Mouse (Mus musculus) kidney, adult 9 months (tissue): ENCODE measurements around the gene Nfxl1.
"Not testable (repeated sequence)": the region's sequence is repeated elsewhere in the genome, so short reads cannot be mapped to it uniquely, and the experiment has no call there.

Experiments
- DNase-seq: peaks from one replicate; pipeline ENCODE4 v3.0.0; 2022

Nfxl1 gene

DNA sequence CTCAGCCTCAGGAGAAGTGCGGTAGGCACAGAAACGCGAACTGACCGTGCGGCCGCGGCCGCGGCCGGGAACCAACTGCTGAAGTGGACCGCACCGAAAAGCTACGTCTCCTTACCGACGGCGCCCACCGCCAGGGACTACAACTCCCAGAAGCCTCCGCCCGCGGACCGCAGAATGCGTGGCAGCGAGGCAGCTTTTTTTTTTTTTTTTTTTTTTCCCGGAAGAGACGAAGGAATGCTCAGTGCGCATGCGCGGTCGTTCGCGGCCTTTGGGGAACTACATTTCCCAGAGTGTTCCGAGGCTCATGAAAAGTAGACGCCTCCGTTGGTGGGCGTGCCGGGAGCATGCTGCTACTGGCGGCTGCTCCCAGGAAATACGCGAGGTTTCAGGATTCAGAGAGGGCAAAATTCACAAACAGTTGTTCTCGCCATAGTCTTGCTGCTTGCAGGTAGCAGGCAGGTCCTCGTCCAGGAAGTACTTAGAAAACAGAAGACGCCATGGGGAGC is at the start of gene Nfxl1:
Nfxl1 (minus strand) TSS at position 141 of the 506 bp plus-strand sequence.
- peak; percentile 98 for DNase-seq

DNA sequence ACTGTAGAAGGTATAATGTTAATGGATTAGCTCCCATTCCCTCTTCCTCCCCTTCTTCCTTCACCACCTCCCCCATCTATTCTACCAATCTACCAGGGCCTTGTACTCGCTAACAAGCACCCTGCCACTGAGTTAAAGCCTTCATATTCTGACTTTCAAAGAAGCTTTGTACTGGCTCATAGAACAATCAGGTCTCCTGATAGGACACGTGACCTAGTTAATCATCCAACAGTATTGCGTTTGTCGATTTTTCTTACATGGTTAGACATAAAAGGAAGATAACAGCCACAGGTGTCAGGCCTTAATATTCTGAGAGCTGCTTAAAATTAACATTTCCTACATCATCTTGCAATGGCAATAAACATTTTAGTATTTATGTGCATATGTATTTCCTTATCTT is 43.7 kb upstream of the Nfxl1 start:
- no peak for DNase-seq

DNA sequence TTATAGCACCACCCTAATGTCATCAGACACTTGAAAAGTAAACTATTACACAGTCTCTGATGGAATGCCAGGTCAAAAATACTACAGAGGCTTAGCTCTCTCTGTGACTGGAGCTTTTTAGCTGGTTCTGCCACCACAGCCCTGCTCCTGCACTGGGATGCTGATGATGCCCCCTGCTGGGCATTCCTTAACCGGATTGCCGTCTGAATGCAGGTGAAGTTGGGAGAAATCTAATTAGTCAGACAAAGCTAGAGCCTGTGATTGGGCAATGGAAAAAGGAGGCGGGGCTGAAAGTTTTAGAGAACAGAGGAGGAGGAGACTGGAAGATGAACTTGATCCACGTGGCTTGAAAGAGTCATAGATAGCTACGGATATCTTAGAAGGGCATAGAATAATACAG is 41.5 kb upstream of the Nfxl1 start:
- peak; percentile 88 for DNase-seq

DNA sequence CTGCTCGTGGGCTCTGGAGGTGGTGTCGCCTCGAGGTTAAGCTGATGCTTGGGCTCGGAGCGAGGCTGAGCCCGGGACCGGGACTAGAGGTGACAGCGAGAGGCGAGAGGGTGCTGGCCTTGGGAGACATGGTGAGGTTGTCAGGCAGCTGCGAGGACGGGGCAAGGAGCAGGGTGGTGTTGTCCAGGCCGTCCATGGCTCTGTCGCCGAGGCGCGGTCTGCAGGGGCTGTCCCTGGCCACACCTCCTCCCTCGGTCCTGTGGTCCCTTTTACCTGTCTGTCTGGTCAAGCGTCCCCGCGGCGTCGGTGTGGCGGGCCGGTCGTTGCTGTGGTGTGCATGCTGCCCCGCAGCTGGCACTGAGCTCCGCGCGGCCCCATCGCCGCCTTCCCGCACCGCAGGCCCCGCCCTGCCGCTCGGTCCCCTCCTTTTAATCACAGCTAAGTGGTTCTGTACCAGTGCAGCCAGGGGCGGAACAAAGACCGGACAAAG is 27.8 kb upstream of the Nfxl1 start, which contains the start of gene Gm5868:
Gm5868 (minus strand) TSS at position 360 of the 490 bp plus-strand sequence.
- no peak for DNase-seq

DNA sequence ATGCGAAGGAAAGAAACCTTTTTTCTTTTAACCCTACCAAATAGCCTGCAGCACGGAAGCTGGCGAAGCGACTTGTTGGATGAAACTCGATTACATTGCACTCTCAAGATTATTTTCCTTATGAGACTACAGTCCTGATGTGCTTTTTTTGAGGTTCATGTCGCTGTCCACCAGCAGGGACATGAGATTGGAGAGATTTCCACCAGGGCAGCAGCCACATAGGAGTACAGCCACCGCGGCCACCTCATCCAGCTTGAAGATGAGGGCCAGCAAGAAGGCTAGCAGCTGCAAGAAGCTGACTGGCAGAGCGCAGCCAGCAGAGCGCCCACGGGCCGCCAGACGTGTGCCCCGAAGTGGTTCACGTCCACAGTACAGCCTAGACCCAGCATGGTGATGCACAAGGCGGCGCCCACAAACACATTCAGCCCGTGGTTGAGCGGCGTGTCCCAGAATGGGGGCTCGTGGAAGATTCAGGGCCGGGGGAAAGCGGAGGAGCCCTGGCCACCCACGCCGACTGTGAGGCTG is 27.2 kb upstream of the Nfxl1 start:
- DNase-seq: not testable (repeated sequence)

DNA sequence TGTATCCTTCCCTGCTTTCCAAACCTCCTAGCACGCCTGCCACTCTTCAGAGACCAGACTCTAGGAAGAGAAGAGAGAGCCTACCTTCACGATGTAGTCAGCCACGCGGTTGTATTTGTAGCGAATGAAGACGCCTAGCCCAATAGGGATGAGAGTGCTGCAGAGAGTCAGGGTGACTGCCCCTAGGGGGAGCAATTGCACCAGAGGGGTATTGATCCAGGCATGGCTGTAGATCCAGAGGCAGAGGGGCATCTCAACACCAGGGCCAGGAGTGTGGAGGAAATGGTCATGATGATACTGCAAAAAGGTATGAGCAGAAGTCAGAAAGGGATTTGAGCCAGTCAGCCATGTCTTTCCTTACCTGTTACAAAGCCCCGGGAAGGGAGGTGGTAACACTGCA is 26.6 kb upstream of the Nfxl1 start:
- not testable (repeated sequence) for DNase-seq

DNA sequence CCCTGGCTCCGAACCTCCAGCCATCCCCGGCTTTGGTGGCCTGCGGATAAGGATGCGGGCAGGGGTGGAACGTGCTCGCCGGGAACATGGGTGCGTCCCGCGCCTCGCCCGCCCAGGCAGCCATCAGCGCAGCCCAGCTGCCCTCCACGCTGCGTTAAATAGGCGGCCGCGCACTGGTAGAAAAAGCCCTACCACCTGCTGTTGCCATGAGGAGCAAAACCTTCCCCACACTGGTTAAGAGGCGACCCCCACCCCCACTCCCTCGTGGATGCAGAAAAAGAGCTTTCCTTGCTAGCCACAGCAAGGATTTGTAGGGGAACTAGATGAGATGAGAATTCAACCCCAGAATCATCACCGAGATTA is 21.5 kb upstream of the Nfxl1 start, which contains the start of gene Zar1:
Zar1 (minus strand) TSS at position 285 of the 363 bp plus-strand sequence.
- DNase-seq: not testable (repeated sequence)

DNA sequence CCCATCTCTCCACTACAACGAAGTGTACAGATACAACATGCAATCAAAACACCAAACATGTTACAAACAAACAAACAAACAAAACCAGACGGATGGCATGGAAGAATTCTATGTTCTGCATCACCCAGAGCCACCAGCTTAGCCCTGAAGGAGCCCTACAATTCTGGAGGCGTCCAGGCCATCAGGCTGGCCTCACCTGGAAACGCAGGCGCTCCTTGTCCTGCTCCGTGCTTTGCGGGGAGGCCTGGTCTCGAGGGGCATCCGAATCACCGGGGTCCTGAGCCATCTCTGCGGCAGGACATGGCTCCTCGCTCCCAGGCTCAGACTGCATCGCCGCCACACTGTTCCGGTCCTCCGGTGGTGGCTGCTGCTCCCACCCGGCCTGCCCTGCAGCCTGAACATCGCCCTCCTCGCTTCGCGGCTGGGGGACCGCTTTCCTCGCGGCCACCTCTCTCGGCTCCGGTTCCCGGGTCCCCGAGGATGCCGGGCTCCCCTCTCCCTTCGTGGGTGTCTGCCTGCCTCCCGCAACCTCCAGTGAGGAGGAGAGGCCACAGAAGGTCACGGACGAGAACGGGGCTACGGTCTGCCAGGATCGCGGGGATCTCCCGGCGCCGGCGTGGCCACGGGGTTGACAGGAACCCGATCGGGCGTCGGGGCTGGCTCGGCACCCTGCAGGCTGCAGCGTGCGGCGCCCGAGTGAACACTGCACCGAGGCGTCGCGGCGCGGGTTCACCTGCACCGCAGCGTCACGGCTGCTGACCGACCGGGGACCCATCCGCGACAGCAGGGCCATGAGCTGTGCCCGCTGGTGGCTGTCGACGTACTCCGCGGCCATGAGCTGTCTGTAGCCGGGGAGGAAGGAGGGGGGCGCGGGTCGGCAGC is 20.8 kb upstream of the Nfxl1 start:
- not testable (repeated sequence) for DNase-seq

DNA sequence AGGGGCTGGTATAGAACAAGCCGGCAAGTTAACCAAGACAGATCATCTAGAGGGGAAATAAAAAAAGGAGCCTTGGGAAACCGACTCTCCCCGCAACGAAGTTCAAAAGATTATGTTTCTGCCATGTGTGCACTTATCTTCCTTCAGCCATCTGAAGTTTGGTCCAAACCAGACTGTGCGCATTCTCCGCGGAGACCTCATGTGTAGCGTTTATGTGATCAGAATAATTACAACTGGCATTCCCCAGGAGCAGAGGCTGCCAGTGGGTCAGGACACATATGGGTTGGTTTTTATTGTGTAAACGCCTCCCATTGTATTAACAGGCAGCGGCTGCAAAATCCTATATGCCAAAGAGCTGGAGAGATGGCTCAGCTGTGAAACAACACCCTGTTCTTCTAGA is 20.1 kb upstream of the Nfxl1 start:
- not testable (repeated sequence) for DNase-seq

DNA sequence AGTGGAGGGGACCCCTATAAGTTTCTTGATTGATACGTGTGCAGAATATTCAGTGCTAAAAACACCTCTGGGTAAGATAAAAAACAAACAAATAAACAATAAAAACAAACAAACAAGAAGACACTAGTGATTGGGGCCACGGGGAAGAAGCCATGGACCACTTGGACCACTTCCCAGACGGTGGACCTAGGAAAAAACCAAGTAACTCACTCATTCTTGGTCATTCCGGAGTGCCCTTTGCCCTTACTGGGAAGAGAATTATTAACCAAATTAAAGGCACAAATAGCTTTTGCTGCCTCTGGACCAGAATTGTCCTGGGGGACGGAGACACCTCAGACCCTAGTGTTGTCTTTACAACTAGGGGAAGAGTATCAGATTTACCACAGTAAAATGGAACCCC is 6.1 kb upstream of the Nfxl1 start:
- peak; percentile 80 for DNase-seq

DNA sequence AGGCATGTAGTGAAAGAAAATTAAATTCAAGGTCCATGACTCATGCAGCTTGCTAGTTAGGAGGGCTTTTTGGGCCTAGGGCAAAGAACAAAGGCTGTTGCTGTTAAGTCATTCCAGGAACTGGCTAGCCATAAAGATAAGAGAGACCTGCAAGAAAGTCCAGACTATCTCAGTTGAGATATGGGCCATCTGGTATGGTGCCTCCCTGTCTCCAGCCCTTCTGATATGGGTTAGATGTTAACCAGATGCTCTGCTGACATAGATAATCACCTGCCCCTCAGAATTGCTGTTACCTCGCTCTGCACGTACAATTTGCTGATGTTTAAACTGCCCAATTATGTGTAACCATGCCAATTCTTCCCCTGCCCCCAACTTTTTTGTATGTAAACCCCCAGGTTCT is 3.7 kb upstream of the Nfxl1 start:
- not testable (repeated sequence) for DNase-seq

DNA sequence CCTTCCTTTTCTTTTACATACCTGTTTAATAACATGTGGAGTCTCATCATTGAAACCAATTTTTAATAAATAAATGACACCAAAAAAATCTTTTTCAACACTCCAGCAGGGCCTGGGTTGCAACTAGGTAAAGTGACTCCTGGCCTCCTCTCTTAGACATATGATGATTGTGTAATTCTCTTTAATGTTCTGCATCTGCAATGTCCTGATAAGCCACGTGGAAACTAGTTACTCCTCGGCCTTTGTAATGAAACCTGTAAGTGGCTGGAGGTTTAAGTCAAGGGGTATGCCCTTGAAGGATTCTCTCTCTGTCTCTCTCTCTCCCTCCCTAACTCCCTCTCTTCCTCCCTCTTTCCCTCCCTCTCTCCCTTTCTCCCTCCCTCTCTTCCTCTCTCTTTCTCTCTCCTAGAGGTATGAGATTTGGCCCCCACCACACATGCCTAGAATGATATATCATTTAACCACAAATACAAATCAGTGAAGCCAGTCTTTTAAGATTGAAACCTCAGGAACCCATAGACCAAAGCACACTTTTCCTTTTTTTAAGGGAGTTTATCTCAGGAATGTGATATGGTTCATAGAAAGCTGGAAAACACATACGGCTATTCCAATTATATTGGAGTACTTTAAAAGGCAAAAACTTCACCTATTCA is 1.6 kb upstream of the Nfxl1 start:
- DNase-seq: no peak

DNA sequence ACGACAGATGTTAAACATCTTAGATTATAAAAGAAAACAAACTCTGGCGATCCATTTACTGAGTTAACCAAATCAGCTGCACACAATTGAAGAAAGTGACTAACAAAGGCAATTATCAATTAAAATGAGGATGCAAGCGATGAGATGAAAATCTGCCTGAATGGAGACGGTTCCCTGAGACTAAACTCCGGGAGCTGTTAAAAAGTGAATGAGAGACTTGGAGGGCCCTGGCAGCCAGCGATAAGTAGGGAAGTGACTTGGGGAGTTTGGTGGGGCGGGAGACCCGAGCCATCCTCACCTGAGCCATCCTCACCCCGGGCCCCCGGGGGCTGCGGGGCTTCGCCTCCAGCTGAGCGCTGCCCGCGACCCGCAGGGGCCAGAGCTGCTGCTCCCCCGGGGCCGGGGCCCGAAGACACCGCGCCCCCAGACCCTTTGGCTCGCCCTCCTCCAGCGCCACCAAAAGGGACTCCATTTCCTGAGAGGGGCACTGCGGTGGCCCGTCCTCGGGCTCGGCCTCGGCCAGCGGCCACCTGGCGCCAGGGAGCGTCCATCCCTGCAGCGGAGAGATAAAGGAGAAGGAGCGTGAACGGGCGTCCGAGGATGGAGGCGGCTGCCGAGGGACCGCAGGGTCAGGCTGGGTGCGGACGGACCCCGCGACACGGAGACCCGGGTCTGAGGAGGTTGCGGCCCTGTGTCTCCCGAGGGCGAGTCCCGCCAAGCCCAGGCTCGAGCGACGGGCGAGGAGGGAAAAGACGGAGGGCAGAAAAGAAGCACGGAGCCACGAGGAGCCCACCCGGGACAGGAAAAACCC is 563 bp downstream of the Nfxl1 start:
- peak; percentile 20 for DNase-seq

DNA sequence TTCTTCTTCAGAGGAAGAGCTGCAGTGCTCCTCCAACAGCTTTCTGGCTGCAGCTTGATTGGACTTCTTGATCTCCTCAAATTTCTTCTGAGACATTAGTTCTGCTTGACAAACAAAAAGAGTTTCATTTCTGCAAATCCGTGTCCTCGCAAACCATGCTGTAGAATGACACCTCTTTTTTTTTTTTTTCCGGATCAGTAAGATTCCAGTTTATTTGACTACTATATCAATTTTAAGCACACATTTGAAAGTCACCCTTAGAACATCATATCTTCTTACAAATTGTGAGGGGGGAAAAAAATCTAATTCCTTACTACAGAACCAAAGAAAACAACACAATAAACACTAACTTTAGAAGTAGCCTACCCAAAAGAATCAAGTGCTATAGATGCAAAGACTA is 3.2 kb downstream of the Nfxl1 start:
- DNase-seq: no peak

DNA sequence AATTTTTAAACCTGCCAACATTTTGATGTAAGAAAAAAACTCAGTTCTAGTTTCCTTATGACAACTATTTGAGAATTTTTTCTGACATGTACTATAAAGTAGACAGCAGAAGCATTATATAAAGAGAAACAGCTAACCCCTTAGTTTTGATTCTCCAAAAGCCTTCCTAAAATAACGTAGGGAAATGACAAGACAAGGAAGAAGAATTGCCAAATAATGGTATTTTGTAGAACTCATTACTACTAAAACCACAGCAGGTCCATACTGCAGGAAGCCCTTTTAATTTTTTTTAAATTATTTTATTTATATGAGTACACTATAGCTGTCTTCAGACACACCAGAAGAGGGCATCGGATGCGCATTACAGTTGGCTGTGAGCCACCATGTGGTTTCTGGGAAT is 8.3 kb downstream of the Nfxl1 start:
- DNase-seq: no peak

DNA sequence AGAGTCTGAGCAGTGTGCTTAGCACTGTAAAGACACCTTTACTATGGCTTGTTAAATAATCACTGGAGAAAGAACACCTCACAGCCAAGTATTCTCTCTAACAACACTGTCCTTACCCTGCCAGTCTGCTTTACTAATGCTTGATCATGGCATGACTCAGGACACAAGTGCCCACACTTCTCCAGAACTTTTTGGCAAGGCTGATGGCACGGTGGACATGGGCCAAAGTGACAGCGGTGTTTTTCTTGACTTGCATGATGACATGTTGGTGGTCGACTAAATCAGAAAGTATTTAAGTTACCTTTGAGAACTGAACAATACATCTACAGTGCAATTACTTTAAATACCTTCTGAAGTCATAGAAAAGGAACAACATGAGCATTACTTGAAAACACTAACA is 30.6 kb downstream of the Nfxl1 start:
- DNase-seq: no peak

DNA sequence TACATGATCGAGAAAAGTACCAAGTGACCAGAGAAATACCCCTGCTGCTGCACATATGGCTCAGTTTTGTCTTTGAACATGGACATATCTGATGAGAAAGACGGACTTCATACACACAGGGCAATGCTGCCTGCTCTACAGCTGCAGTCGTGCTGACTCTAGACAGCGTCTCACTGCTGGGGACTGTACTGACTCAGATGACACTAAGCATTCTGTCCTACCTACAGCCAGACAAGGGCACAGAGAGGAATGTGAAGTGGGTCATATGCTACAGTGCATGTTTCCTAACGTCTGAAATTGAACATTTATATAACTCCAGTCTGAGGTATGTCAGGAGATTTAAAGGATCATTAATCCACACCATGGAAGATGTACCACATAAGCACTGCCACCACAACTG is 45.7 kb downstream of the Nfxl1 start:
- no peak for DNase-seq

DNA sequence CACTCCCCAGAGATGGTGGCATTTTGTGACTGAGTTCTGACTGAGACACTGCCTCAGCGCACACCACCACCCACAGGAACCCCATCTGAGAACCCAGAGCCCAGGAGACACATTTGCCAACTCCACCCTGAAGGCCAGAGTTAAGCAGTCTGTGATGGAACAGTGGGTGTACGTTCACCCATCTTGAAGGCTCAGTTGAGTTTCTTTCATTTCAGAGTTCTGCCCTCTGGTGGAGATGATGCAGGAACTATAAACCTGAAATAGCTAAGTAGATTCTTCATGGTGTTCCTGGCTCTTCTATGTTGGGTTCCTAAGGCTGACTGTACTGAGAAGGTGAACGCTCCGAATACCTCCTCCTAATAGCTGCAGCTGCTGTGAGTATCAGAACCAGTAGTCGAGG is 53.7 kb downstream of the Nfxl1 start:
- peak; percentile 29 for DNase-seq

DNA sequence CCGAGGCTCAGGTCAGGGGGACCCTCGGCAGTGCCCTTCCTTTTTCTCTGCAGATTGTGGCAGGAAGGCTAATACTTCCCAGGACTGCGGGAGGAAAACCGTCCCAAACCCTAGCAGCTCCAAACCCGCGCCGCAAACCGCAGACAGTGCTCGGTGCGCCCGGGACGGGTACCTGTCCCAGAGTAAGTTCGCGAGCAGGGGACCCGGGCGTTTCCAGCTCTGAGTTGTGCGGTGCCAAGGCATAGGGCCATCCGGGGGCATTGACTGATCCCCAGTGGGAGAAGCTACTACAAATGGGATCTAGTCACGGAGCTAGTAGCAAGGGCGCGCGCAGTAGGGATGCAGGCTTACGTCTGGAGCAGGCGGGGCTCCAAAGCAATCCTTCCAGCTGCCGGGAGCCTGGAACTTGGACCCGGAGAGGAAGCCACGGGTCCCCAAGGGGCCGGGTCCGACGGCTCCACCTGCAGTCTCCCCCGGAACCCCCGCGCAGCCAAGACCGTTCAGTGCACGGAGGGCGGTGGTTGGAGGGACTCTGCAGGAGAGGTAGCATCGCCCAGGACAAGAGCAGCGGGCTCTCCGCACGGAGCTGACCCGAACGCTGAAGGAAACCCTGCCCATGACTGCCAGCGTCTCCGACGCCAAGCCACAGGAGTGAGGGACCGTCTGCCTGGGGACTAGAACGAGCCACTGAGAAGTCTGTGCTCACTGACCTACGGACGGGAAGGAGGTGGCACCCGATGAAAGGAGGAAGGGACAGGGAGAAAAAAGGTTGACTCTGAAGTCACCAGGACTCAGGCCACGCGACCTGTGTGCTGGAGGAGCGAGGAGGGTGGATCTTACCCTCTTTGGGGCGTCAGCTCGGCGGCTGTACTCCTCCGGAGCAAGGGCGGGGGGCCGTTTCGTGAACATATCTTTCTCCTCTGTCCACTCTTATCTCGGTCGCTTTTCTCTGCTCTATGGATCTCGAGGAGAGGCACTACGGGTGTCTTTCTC is 55.7 kb downstream of the Nfxl1 start, which contains the start of gene Corin:
Corin (minus strand) TSS at position 943 of the 993 bp plus-strand sequence.
- no peak for DNase-seq

DNA sequence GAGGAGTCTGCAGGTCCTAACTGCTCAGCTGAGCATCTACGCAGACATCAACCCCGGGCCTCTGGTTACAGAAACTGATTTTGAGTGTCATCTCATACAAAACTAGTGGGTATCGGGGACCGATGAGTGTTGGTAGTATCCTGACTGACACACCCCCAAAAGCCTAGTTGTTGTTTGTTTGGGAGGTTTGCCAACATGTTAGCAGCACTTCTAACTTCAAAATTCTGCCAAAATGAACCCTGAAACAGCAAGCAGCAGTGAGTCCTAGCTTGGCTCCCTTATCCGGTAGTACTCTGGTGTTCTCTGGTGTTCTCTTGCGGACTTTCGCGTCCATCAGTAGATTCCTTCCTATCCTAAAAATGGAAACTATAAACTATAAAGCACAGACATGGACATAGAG is 56.7 kb downstream of the Nfxl1 start:
- DNase-seq: no peak

DNA sequence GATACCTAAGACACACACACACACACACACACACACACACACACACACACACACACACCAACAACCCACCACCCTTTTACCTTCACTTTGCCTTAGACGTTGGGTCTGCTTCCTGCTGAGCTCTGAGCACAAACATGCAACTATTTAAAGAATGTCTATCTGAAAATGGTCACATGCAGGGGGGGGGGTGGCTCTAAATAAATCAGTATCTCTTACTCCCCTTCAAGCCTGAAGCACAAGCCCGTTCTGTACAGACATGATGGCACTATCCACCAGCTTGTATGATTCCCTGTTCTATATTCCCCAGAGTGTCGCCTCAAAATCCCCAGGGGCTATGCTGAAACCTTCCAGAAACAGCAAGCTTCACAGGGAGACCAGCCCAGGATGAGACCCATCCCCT is 57.7 kb downstream of the Nfxl1 start:
- DNase-seq: no peak
